In the genomic region with DNA sequence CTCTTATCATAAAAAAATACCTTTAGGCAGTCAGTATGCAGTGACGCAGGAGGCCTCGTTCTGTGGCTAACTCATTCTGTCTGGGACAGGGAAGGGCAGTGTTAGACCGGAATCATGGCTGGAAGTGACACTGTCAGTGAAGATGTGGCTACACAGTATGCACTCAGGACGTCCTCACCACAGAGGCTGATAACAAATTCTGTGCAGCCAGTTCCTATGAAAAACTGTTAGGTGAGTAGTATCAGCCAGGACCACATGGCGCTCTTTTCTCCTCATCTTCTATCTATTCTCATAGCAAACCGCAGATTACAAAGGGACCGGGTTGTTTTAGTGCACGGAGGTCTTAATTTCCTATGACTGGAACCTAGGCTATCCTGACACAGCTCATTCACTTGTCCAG, we compare ENCODE assay signal across 28 mouse cellular contexts. TPM values are rescaled to one million over a fixed set of nuclear protein-coding genes. Genes with fewer than 3 reads are reported as not detected.
A peak's percentile ranks its signal among the peaks of the same experiment; 100 is the strongest.
DNase-seq lines count a peak whose midpoint lies in the region; ATAC-seq and TF ChIP-seq lines count a peak whose summit lies in the region.
"Had no signal": no experiment of that assay in that cellular context is flagged by ENCODE, and none has a peak within 500 bp of the region (broad histone marks: within the 10 kb centered on the region; RNA-seq: fewer than 3 reads in every experiment).

No protein-coding gene starts in this region.

- no peaks in the 10 kb centered on the region for H3K27me3 ChIP-seq in MEL (ENCODE audit: control insufficient read depth in 1 of 2, insufficient read depth in 2 of 2, low read length in 2 of 2)
- H3K27me3 ChIP-seq in liver, embryonic 13.5 days, result peaks cover 9% of the 10 kb centered on the region
- H3K27me3 ChIP-seq: embryonic facial prominence, embryonic 15.5 days; heart, embryonic 15.5 days had no signal

- TF ChIP-seq CTCF in MEL (IDR thresholded peaks at IDR 0.05 in 2 of 3, conservative IDR thresholded peaks at IDR 0.05 in 1 of 3; ENCODE audit: control insufficient read depth in 1 of 3, insufficient read depth in 1 of 3, low read depth in 2 of 3, low read length in 3 of 3, poor library complexity in 1 of 3, severe bottlenecking in 1 of 3), result no peak

- H3K4me1 ChIP-seq in MEL (ENCODE audit: control insufficient read depth in 1 of 2, insufficient read depth in 2 of 2, low read length in 2 of 2), result peaks cover 15 to 41% of the 10 kb centered on the region in 2 experiments
- peaks cover 42% of the 10 kb centered on the region for H3K4me1 ChIP-seq in liver, embryonic 13.5 days (replicated peaks)

- H3K4me3 ChIP-seq in MEL (ENCODE audit: control insufficient read depth in 1 of 2, insufficient read depth in 1 of 2, low read depth in 2 of 2, low read length in 2 of 2), result peak overlapping the region; percentile 31 to 48; a peak in 3 of 4 replicates
- no peak overlapping the region for H3K4me3 ChIP-seq in liver, embryonic 13.5 days (replicated peaks)
- H3K4me3 ChIP-seq: embryonic facial prominence, embryonic 10.5 days; embryonic facial prominence, embryonic 15.5 days; forebrain, embryonic 12.5 days; gastrocnemius, adult 2 months; heart, embryonic 10.5 days; heart, embryonic 15.5 days; layer of hippocampus, adult 2 months; left cerebral cortex, adult 2 months; midbrain, embryonic 13.5 days had no signal

- TF ChIP-seq RAD21 in MEL (IDR thresholded peaks at IDR 0.05; ENCODE audit: low read depth, low read length), result no peak

- TF ChIP-seq POLR2A in MEL (IDR thresholded peaks at IDR 0.05; ENCODE audit: control insufficient read depth in 1 of 2, insufficient read depth in 1 of 2, low read depth in 1 of 2, low read length in 2 of 2, poor library complexity in 1 of 2), result no peak

- peak overlapping the region; percentile 36; the same call in 1 of the 2 replicates for H3K9ac ChIP-seq in MEL (ENCODE audit: control insufficient read depth, low read depth, low read length, poor library complexity, severe bottlenecking)
- H3K9ac ChIP-seq in liver, embryonic 13.5 days, result no peak overlapping the region
- H3K9ac ChIP-seq: embryonic facial prominence, embryonic 15.5 days; forebrain, embryonic 12.5 days; heart, embryonic 15.5 days; lung, embryonic 14.5 days; midbrain, embryonic 13.5 days had no signal

- DNase-seq in MEL (ENCODE audit: low read depth, low spot score), result peak; percentile 92
- peak; percentile 61 for DNase-seq in c-Kit-positive CD71-positive TER-119-positive erythroid progenitor cells, embryonic 14.5 days (ENCODE audit: low spot score)
- peak; percentile 48 for DNase-seq in liver, embryonic 13.5 days
- no peak for DNase-seq in gastrocnemius, postnatal 25 days
- no peak for DNase-seq in gastrocnemius, postnatal 4 days (ENCODE audit: low spot score in 2 of 2)
- DNase-seq: adrenal gland, adult 2 months; cerebellum, adult 11-12 months; cerebellum, adult 9-11 months; gastrocnemius, adult 2 months; heart, adult 11 months; kidney, adult 2 months; kidney, postnatal 36 days; left cerebral cortex, postnatal 4 days; lung, embryonic 14.5 days; lung, postnatal 14 days; thymus, postnatal 4 days had no signal

- peak overlapping the region; percentile 9; the same call in 1 of the 2 replicates for H3K4me2 ChIP-seq in liver, embryonic 13.5 days
- H3K4me2 ChIP-seq: embryonic facial prominence, embryonic 15.5 days; forebrain, embryonic 12.5 days; heart, embryonic 15.5 days; lung, embryonic 14.5 days; midbrain, embryonic 13.5 days had no signal

- H3K27ac ChIP-seq in MEL (ENCODE audit: control insufficient read depth, low read depth, low read length), result peak overlapping the region; percentile 87
- H3K27ac ChIP-seq in liver, embryonic 13.5 days, result 0 out of 2 replicates have a peak overlapping the region, but pooled peaks have one; percentile 3
- H3K27ac ChIP-seq: embryonic facial prominence, embryonic 10.5 days; embryonic facial prominence, embryonic 15.5 days; forebrain, embryonic 12.5 days; gastrocnemius, adult 2 months; heart, embryonic 10.5 days; heart, embryonic 15.5 days; layer of hippocampus, adult 2 months; left cerebral cortex, adult 2 months; midbrain, embryonic 13.5 days had no signal

- H3K9me3 ChIP-seq in MEL (replicated peaks; ENCODE audit: insufficient read depth, low read length), result no peaks in the 10 kb centered on the region
- no peaks in the 10 kb centered on the region for H3K9me3 ChIP-seq in liver, embryonic 13.5 days (replicated peaks)
- H3K9me3 ChIP-seq: embryonic facial prominence, embryonic 10.5 days; embryonic facial prominence, embryonic 15.5 days; forebrain, embryonic 12.5 days; heart, embryonic 10.5 days; heart, embryonic 15.5 days; midbrain, embryonic 13.5 days had no signal

- H3K36me3 ChIP-seq in MEL (ENCODE audit: control insufficient read depth in 1 of 2, insufficient read depth in 2 of 2, low read length in 2 of 2), result peaks cover 0 to 34% of the 10 kb centered on the region in 2 experiments; a peak in 2 of 4 replicates
- no peaks in the 10 kb centered on the region for H3K36me3 ChIP-seq in liver, embryonic 13.5 days
- H3K36me3 ChIP-seq: embryonic facial prominence, embryonic 10.5 days; embryonic facial prominence, embryonic 15.5 days; forebrain, embryonic 12.5 days; heart, embryonic 10.5 days; heart, embryonic 15.5 days; midbrain, embryonic 13.5 days had no signal

- ATAC-seq in liver, embryonic 13.5 days (ENCODE audit: low read depth), result peak; percentile 91
- peak; percentile 73 for ATAC-seq in megakaryocyte progenitor cell, adult 5-6 weeks (replicated peaks; ENCODE audit: poor library complexity)
- no peak for ATAC-seq in monocyte, adult 5-6 weeks (replicated peaks; ENCODE audit: insufficient number of reproducible peaks, low FRiP score, low TSS enrichment, poor library complexity, severe bottlenecking)
- ATAC-seq: activated CD4-positive, CD25-positive, alpha-beta regulatory T cell, adult 4 months; hindbrain, embryonic 16.5 days; midbrain, embryonic 13.5 days had no signal

- TF ChIP-seq EP300 in MEL (IDR thresholded peaks at IDR 0.05; ENCODE audit: low read depth in 1 of 2, low read length in 2 of 2), result peak; percentile 97 to 99

- 22% methylated on average over 8 of the region's 8 CpGs for WGBS in liver, embryonic 13.5 days (ENCODE audit: insufficient replicate concordance)

- H3K79me2 ChIP-seq in MEL (ENCODE audit: control insufficient read depth, insufficient read depth, low read length, poor library complexity), result peaks cover 1% of the 10 kb centered on the region; the same call in 1 of the 2 replicates

TF ChIP-seq in MEL, 35 proteins besides CTCF, POLR2A, EP300 and RAD21:
- TF ChIP-seq JUND (IDR thresholded peaks at IDR 0.05; ENCODE audit: low read depth, low read length), result no peak
- TF ChIP-seq MYC (IDR thresholded peaks at IDR 0.05; ENCODE audit: low read depth, low read length), result peak; percentile 66; the same call in 1 of the 2 replicates
- peak; percentile 95 for TF ChIP-seq TCF12 (IDR thresholded peaks at IDR 0.05; ENCODE audit: low read depth, low read length)
- TF ChIP-seq CHD2 (IDR thresholded peaks at IDR 0.05; ENCODE audit: low read length), result no peak
- TF ChIP-seq USF2 (IDR thresholded peaks at IDR 0.05; ENCODE audit: borderline replicate concordance in 1 of 2, insufficient read depth in 1 of 2, low read depth in 1 of 2, low read length in 2 of 2), result no peak
- no peak for TF ChIP-seq MAZ (IDR thresholded peaks at IDR 0.05; ENCODE audit: low read depth, low read length)
- peak; percentile 59 for TF ChIP-seq SIN3A (IDR thresholded peaks at IDR 0.05; ENCODE audit: low read length)
- 0 out of 2 replicates have a peak, but pooled peaks have one; percentile 53 for TF ChIP-seq TBP (IDR thresholded peaks at IDR 0.05; ENCODE audit: low read depth, low read length)
- no peak for TF ChIP-seq UBTF (IDR thresholded peaks at IDR 0.05; ENCODE audit: borderline replicate concordance, insufficient read depth, low read depth, low read length)
- no peak for TF ChIP-seq MEF2A (IDR thresholded peaks at IDR 0.05; ENCODE audit: extremely low read depth, insufficient replicate concordance, low read depth, low read length, poor library complexity, severe bottlenecking)
- no peak for TF ChIP-seq ZMIZ1 (IDR thresholded peaks at IDR 0.05; ENCODE audit: low read depth, low read length)
- TF ChIP-seq HCFC1 (IDR thresholded peaks at IDR 0.05; ENCODE audit: low read depth, low read length), result 0 out of 2 replicates have a peak, but pooled peaks have one; percentile 3
- TF ChIP-seq ZC3H11A (IDR thresholded peaks at IDR 0.05; ENCODE audit: low read depth, low read length), result no peak
- TF ChIP-seq USF1 (IDR thresholded peaks at IDR 0.05; ENCODE audit: low read depth, low read length), result no peak
- peak; percentile 44; the same call in 1 of the 2 replicates for TF ChIP-seq MAX (IDR thresholded peaks at IDR 0.05; ENCODE audit: low read length)
- TF ChIP-seq ETS1 (IDR thresholded peaks at IDR 0.05; ENCODE audit: low read depth, low read length), result peak; percentile 78; the same call in 1 of the 2 replicates
- peak; percentile 95 for TF ChIP-seq TAL1 (IDR thresholded peaks at IDR 0.05; ENCODE audit: low read length)
- no peak for TF ChIP-seq GABPA (IDR thresholded peaks at IDR 0.05; ENCODE audit: low read depth, low read length)
- peak; percentile 81 for TF ChIP-seq MYB (IDR thresholded peaks at IDR 0.05; ENCODE audit: low read depth, low read length)
- TF ChIP-seq POLR2AphosphoS5 (IDR thresholded peaks at IDR 0.05; ENCODE audit: borderline replicate concordance, low read depth, low read length), result no peak
- TF ChIP-seq SMC3 (IDR thresholded peaks at IDR 0.05; ENCODE audit: low read depth, low read length), result no peak
- TF ChIP-seq ZKSCAN1 (IDR thresholded peaks at IDR 0.05; ENCODE audit: low read depth, low read length), result no peak
- no peak for TF ChIP-seq POLR2AphosphoS2 (IDR thresholded peaks at IDR 0.05; ENCODE audit: low read length)
- TF ChIP-seq KAT2A (conservative IDR thresholded peaks at IDR 0.05; ENCODE audit: low read depth, low read length), result no peak
- peak; percentile 94 for TF ChIP-seq RCOR1 (IDR thresholded peaks at IDR 0.05; ENCODE audit: low read depth, low read length)
- peak; percentile 44; the same call in 1 of the 2 replicates for TF ChIP-seq MAFK (IDR thresholded peaks at IDR 0.05; ENCODE audit: borderline replicate concordance, low read depth, low read length)
- TF ChIP-seq GATA1 (IDR thresholded peaks at IDR 0.05; ENCODE audit: low read depth, low read length), result peak; percentile 97
TF ChIP-seq in MEL: peak in this region for 12.

RNA-seq across cellular contexts. Expression of a gene that starts 4.9 kb away (rescaled TPM):
- total RNA-seq in MEL (2012; rRNA removed), result 36.3 and 44.8 TPM in 2 replicates
- 10 to 100 TPM; 59.9 to 93.6 TPM for polyA plus RNA-seq in MEL (2012; ENCODE audit: insufficient read depth in 1 of 2, insufficient read length in 2 of 2, low read depth in 1 of 2, low replicate concordance in 2 of 2, missing spikeins in 1 of 2)
- 13.9 and 14.1 TPM in 2 replicates for polyA plus RNA-seq in liver, embryonic 13.5 days (2015; fragmentation: Nextera tagmentation; extraction: Ambion mirVana)
- total RNA-seq in megakaryocyte progenitor cell, adult 5-6 weeks (2015), result 58.7 and 65.3 TPM in 2 replicates
- 109 and 110 TPM in 2 replicates for total RNA-seq in megakaryocyte progenitor cell, adult 5-6 weeks (2017)
- 10 to 100 TPM; 18.2 to 18.8 TPM for total RNA-seq in gastrocnemius, postnatal 25 days (2021)
- 259 to 315 TPM (median 292 TPM) in 3 replicates for total RNA-seq in monocyte, adult 5-6 weeks (2017)
- total RNA-seq in gastrocnemius, postnatal 4 days (2021), result 10 to 100 TPM; 36.1 to 37.0 TPM

Comparison
In these comparisons a context has a peak if more than half of its experiments do, and no peak if none do; other contexts are left out.
1. DNase-seq: peak in MEL (single experiment), c-Kit-positive CD71-positive TER-119-positive erythroid progenitor cells, embryonic 14.5 days (single experiment) and liver, embryonic 13.5 days (single experiment); none in gastrocnemius, postnatal 25 days (single experiment) and gastrocnemius, postnatal 4 days (0 of 2).